Mouse (Mus musculus) lung, adult 18-20 months (tissue): ENCODE results near the gene Ror1.
A peak's percentile ranks its signal among the peaks of the same experiment; 100 is the strongest.

Experiments used
- DNase-seq, 2 experiments: peaks; one replicate each; pipeline ENCODE4 v3.0.0; 2022; ENCODE audit warnings: mixed read lengths in 2 of 2

Gene Ror1

DNA sequence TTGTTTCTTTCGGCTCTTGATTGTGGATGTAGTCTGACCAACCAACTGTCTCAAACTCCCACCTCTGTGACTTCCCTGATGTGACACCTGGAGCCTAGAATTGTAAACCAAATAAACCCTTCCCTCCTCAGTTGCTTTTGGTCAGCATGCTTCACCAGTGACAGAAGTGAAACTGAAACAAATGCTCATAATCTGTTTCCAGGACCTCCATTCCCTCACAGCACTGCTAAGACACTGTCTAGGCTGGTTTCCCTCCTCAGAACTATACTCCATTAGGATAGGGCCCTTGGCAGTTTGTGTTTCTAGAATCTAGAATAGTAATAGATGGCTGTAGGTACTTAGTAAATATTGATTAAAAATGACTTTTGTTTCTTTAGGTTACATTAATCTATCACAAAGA, 168.3 kb downstream of the Ror1 start:
- no peak for DNase-seq

DNA sequence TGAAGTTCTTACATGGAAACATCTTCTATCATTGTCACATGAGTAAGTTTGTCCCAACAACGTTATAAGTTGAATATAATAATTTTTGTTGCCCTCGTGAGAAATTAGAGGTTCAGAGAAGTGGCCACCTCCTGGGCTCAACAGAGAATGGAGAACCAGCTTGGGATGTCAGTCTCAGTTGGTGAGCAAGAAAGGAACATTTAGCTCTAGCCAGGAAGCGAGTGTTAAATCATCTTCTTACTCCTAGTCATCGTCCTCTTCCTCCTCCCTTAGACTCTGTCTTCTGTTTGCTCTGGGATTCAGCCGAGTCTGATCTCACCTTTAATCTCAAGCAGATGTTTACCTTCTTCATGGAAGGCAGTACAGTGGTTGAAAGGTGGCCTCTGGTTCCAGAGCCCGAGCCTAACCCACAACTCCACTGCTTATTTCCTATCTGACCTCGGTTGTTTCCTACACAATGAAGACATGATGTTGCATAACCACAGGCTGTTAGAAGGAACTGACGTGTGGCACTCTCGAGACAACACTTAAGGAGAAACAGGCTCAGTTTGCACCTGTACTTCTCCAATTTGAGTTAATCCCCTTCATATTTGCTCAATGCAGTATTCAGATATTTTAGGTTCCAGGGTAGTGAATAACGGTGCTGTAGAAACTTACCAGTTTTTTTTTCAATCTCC, 175.6 kb downstream of the Ror1 start:
- no peak for DNase-seq

DNA sequence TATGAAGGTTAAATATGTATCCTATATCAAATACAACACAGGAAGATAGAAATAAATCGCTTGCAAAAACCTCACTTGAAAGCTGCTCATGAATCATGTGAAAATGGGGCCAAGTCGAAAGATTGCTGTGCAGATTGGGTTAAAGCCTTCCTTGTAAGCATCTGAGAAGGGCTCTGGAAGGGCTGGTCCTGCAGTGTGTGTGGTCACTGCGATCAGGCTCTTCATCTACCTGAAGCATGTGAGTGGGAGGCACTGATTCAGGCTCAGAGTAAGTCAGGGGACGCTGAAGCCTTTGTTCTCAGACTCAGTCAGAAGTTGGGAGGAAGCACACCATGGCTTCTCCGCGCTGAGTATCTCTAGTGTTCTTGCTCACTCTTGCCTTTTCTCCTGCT, 176.1 kb downstream of the Ror1 start:
- DNase-seq: no peak

DNA sequence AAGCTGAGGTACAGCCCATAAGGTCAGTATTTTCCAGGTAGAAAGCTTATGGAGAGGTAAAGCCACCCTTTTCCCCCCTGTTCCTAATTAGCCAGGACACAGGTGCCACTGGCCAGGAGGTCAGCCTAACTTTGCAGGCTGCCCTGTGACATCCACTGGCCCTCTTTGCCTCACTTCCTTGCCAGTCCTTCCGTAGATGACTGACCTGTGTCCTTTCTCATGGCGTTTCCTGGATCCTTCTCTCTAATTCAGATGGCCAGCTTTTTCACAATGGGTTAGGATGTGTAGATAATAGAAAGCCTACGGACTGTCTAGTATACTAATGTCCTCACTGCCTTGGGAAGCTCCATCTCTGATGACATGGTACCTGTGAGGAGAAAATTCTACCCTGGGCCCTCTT, 177.8 kb downstream of the Ror1 start:
- no peak for DNase-seq

DNA sequence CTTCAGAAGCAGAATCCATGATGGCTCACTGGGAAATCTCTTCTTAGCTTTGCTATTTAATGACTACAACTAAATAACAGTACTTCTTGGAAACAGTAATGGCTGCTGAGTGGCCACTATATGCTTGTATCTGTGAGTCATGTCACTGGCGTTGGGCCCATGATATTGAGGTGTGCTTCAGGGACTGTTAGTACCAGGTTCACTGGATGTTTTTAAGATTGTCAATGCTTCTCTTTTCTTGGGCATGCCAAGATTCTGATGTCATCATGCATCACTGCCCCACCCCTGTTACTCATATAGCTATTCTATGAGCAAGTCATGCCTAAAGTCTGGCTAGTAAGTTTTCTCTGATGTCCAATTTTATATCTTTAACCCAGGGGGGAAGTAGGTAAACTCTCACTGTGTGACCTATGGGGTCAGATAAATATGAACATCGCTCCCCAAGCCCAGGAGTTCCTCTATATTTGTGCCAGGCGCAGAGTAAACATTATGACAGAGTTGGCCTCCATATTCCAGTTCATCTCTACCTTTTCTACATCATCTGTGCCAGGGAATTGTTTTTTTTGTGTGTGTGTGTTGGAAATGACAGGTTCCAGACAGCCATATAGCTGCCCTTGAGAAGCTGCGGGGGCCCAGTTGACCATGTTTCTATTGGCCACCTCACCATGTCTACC, 178.4 kb downstream of the Ror1 start:
- DNase-seq: no peak

DNA sequence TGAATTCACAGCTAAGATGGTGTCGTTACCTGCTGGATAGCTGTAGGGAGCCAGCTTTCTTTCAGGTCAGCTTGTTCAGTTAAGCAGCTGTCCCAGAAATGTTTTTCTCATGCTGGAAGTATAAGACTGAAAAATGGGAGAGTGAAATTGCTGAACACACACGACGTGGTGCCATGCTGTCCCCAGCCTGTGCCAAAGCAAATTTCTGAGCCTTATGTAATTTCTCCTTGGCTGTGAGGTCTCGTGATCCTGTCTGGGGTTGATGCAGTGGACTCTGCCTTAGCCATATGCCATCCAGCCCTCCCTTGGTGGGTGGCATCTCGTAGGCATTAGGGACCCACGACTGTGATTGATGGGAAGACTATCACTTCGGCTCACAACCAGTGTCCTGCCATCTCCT, 180.9 kb downstream of the Ror1 start:
- no peak for DNase-seq

DNA sequence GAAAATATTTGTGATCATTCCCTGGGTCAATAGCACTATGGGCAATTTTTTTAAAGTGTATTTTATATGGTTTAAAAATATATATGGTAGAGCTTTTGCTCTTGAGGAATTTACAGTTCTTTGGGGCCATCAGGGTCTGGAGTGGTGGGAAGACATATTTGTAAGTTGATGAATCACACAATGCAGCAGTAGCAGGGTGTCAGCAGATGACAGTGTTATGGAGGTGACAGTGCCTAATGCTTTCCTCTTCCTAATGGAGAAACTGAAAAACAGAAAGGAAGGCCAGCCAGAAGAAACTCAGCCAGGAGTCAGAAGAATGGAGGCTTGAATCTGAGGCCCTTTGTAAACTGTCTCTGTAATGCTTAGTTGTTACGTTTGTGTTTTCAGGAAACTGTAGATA, 181.4 kb downstream of the Ror1 start:
- no peak for DNase-seq

DNA sequence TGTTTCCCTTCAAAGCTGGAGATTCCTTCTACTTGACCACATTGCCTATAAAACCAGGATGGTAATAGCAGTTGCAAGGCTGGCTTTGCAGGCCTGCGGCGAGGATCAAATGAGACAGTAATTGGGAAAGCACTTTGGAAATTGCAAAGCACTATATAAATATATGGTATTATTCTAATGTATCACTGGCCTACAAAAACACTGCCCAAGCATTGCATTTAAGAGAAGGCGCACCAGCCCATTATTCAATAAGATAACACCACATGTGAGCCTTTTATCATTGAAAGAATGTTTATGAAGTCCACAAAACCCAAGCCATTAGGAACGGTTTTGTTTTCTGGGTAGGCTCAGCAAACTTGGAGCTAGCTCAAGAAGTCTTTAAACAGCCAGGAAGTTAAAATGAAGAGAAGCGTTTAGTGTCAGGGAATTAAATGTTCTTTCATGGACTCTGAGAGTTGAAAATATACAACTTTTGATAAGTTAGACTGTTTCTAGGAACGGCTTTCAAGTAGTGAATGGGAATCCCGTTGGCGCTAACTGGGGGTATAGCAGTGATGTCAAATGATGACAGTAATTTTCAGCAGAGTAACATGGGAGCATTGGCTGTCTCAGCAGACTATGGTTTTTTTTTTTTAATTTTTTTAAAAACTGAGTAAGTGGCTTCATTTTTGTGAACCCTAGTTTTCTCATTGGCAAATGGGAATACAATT, 187.7 kb downstream of the Ror1 start:
- DNase-seq: no peak

DNA sequence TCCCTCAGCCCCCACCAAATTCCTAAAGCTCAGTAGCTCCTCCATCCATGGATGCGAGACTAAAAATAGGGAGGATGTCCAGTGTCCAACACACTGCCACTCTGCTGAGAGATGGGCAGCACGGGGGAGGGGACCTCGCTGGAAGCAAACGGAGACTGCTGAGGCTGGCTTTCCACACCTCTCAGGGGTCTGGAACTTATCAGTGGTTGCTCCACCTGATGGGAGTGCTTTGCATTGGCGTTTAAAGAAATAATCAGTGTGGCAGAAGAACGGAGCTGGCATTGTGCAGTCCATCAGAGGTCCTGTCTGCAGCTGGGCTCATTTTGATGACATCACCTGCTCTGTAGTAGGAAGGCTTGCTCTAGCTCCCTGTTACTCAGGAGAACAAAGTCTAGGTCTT, 188.9 kb downstream of the Ror1 start:
- DNase-seq: no peak

DNA sequence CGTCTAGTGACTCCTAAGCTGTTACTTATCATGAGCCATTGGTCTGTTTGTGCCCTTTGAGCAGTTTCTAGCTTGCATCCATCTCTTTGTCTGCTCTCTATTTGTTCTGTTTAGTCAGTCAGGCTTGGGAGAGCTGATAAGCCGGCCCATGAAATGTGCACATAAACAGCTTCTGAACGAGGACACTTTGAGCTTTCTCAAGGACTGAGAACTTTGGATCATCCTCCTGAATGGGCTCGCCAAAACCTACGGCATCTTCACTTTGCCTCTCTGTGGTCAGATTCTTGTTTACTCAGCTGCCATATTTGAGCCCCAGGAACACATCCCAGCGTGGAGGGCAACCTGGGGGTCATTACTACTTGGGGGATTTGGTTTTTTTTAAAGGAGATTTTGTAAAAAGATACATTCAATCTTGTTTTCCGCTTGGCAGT, 190.5 kb downstream of the Ror1 start:
- DNase-seq: no peak

DNA sequence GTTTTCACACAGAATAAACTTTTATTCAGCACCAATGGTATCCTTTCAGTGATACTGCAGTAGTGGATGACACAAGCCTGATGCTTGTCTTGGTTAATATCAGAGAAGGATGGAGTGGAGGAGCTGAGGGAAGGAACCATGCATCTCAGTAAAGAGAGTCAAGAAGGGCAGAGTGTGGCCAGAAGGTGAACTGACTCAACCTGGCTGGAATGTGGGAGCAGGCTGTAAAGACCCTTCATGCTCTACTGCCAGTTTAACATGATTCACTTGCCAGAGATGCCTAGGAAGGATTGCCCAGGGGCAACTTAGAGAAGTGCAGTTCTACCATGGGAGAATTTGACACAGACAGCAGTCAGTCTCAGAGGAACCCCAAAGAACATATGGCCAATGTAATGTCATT, 191.2 kb downstream of the Ror1 start:
- DNase-seq: no peak

DNA sequence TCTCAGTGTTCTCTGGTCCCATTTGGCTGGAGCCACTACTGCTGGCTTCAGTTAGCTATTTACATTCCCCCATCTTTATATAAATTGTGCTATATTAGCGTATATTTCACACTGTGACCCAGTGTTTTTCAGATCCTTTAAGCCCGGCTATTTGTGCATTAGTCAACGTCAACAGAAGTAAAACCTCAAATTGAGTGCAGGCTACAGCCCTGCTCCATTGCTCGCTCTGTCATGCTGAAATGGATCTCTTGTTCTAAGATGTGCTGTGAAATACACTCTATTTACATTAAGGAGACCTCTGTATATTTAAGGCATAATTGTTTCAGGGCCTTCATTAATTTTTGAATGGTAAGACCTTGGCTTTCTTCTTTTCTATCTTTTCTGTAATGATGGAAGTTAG, 192.2 kb downstream of the Ror1 start:
- DNase-seq: no peak

DNA sequence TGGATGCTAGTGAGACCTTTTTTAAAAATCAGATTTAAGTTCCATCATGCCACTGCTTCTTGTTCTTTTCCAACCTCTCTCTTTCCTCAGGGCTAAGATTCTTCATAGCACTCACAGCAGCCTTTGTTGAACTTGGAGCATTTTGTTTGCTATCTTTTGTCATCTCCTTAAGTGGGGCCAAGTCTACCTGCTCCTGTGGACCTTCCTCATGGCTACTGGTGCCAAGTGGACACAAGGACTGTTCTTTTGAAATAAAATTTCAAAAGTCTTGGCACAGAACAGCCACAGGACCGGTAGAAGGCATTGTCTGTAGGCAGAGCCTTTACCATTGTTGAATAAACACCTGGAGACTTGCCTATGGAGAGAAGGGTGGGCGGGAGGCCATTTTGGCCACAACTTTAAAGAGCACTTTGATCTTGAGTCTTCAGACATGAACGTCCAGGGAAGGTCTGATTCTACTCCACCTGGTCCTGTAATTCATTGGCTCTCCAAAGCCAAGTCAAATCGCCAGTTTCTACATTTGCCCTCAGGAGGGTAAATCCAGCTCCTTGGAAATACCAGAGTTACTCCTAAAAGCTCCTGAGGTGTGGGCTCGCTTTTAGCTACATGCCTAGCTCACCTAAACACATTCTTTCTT, 195.5 kb downstream of the Ror1 start:
- no peak for DNase-seq

DNA sequence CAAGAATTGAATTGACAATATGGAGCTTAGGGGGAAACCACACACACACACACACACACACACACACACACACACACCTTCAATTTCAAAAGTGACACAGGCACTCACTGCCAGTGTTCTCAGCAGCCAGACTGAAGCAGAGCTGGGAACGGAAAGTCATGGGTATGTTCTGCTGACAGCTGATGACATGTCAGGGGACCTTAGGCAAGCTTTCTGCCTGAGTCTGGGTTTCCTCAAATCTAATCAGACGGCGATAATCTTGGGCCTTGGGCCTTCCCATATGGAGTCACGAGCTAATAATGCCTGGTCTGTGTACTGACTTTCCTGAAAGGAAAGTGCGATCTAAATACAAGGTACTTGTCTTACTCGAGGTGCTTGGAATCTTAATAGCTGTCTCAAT, 202.1 kb downstream of the Ror1 start:
- DNase-seq: no peak

DNA sequence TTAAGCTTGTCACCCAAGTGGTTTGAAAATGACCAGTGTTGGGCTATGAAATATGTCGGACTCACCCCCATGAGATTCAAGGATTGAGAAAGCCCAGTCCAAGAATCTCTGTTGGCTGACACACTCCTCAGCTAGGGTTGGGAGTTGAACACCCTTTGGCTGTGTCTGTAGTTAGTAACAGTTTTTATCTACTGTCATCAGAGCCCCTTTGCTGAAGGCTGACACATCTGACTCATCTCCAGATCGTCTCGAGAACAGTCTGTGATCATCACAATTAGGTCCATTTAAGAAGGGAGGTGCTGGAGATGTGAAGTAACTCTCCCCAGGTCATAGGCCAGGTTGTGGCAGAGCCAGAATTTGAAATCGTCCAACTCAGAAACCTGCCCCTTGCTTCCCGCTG, 203.0 kb downstream of the Ror1 start:
- DNase-seq: no peak

DNA sequence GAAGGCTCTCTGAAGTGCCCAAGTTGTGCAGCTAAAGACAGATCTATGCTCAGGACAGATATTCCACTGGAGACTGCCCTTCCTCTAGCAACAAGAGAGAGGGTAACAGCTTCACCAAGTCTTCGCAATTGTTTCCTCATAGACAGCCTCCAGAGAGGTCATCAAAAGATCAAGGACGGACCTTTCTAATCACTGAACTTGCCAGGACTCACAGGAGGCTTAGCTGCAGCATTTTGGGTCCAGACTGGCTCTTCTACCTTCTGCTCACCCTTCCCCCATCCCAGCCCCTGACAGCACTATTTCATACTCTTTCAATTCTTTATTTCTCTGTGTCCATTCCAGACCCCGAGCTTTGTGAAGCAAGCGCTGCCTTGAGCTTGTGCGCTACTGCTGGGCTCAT, 204.6 kb downstream of the Ror1 start:
- no peak for DNase-seq

DNA sequence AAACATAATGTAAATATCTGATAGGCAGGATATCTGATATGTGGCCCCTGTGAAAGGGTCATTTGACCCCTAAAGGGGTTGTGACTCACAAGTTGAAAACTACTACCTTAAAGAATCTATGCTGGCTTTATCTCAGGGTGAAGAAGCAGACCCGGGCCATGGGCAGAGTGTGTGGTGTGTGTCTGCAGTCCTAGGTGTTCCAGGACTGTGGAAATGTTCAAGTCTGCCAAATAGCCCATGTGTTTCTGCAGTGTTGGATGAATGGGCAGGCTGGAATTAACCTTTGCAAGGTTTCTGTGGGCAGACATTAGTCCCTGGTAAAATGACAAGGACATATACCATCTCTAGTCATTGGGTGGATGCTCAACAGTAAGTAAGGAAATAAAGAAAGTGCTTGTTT, 205.8 kb downstream of the Ror1 start:
- DNase-seq: no peak

DNA sequence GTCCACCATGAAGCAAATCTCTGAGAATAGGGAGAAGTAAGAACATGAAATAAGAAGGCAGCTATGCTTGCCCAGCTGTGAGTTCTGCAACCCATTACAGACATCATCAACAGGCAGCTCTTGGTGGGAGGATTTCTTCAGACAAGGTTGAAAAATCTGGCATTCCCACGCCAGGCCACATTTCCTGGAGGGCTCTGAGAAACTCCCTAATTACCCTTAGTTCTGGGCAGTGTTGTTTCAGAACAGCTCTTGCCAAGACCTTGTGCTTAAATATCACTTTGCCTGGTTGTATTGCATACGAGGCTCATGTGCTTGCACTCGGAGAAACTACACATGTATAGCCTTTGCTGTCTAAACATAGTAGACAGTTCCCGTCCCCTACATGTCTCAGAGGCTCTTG, 211.8 kb downstream of the Ror1 start:
- peak in 1 of 2 experiments; percentile 18 for DNase-seq

DNA sequence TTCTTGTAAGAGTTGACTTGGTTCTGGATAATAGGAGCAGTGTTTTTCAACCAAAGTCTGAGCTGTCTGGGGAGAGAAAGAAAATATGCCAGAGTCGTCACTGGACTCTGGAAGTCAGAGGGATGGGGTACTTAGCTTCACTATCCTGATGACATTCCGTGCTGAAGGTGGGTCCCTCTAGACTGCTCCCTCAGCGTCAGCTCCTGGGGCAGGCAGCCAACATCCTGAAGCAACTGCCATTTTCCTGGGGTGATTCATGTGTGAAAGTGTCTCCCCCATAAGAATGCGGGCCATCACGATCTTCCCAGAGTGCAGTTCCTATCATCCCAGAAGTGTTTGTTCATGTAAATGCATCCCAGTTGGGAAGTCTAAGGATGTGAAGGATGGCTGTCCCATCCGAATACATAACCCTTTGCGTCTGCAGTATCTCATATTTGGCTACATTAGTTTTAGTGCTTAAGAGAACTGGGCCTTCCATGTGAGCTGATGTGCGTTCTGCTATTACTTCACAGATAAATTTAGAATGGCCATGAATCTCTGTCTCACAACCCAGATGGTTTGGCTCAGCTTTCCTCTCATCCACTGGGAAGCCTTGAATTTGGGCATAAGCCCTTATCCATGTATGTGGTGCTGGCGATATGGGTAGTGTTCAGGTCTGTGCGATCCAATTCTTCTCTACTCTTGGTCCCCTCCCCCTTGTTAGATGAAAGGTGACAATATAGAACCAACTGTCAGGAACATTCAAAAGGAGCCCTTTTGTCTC, 216.4 kb downstream of the Ror1 start:
- peak in 1 of 2 experiments; percentile 8 for DNase-seq

DNA sequence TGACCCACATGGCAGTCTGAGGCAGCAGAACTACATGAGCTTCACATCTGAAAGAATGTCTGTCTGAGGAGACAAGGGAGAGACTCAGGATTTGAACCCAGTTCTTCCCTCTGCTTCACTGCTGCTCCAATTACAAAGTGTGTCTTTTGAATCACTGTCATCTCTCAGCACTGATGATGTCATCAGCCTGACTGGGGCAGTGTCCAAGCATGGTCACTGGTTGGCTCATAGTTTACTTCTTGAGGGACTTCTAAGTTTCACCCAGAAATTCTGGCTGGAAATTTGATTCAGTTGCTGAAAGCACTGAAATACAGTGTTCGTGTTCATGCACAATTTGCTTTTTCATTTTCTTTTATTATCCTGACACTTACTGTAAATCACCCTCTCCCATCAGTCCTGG, 219.5 kb downstream of the Ror1 start:
- DNase-seq: no peak

DNA sequence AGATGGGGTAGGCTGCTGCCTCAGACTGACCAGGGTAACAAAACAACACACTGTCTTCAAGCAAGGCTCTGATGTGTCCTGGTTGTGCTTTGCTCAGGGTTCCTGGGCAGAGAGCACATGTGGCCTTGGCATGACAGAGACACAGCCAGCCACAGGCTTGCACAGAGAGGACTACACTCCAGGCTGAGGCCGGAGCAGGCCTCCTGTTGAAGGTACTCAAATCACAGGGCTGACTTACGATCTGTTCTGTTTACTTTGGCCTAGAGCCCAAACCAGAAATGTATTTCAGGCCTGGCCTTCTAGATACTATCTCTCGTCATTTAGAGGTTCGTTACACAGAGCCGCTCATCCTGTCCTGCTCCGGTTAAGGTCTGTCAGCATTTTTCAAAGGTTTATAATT, 226.2 kb downstream of the Ror1 start:
- peak in 1 of 2 experiments; percentile 22 for DNase-seq

DNA sequence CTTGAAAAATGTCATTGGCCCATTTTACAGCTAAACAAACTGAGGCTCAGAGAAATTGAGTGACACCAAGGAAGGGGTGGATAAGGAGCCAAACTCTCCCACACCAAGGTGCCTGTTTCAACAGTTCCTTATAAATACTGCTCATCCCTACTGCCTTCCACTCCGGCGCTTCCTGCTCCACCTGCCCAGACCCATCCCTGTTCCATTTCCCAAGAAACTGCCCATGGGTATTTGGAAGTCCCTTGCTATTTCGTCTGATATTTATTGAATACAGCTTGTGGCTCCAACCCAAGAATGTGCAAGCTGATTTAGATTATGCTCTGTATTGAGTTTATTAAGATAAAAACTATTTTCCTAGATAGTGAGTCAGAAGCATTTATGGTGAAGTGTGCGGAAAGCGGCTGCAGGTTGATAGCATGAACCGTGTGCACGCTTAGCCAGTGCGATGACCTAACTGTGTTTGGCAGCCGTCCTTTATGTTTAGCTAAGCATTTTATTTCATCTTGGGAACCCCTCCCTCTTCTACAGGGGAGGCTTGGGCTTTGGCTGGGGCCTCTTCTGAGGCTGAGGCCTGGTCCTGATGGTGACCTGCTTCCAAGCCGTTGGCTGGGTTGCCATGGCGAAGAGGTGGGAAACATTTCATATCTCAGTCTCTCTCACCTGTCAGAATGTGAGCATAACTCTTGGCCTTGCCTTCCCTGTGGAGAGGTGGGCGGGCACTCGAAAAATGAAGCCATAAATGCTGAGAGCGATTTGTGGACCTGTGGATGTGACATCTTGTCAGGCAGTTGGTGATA, 229.3 kb downstream of the Ror1 start:
- DNase-seq: peak; percentile 6 to 7
